Mouse (Mus musculus): ENCODE results near the gene Has3.
A peak's percentile ranks its signal among the peaks of the same experiment; 100 is the strongest.
"Not testable (repeated sequence)": the region's sequence is repeated elsewhere in the genome, so short reads cannot be mapped to it uniquely, and the experiment has no call there.

Has3 gene

GRCm38 (mm10) chr8:106887336-106888189 lies 17.5 kb downstream of the Has3 start:
- DNase-seq (ENCODE audit: low read depth), result peak; percentile 94

- DNase-seq (ENCODE audit: low read depth), result peak; percentile 61
Observed at GRCm38 (mm10) chr8:106888803-106889202, 18.8 kb downstream of the Has3 start.

- DNase-seq (ENCODE audit: low read depth), result peak; percentile 67
Observed at GRCm38 (mm10) chr8:106892210-106892805, 22.3 kb downstream of the Has3 start.

- DNase-seq (ENCODE audit: low read depth), result no peak
Observed at GRCm38 (mm10) chr8:106892806-106893451, 22.9 kb downstream of the Has3 start.

- peak; percentile 94 for DNase-seq (ENCODE audit: low read depth)
Observed at GRCm38 (mm10) chr8:106893481-106894156, 23.6 kb downstream of the Has3 start, which contains the start of gene Utp4. Gene Utp4, plus strand, starts transcription at chr8:106893636.

GRCm38 (mm10) chr8:106899473-106899872 lies 29.4 kb downstream of the Has3 start:
- no peak for DNase-seq (ENCODE audit: low read depth)

GRCm38 (mm10) chr8:106905727-106906480 lies 35.9 kb downstream of the Has3 start:
- peak; percentile 75 for DNase-seq (ENCODE audit: low read depth)

GRCm38 (mm10) chr8:106906635-106907034 lies 36.6 kb downstream of the Has3 start:
- DNase-seq (ENCODE audit: low read depth), result no peak

GRCm38 (mm10) chr8:106907450-106907849 lies 37.4 kb downstream of the Has3 start:
- DNase-seq (ENCODE audit: low read depth), result no peak

GRCm38 (mm10) chr8:106908291-106908690 lies 38.2 kb downstream of the Has3 start:
- DNase-seq (ENCODE audit: low read depth), result no peak

GRCm38 (mm10) chr8:106913631-106914030 lies 43.6 kb downstream of the Has3 start:
- no peak for DNase-seq (ENCODE audit: low read depth)

GRCm38 (mm10) chr8:106919721-106920394 lies 49.8 kb downstream of the Has3 start:
- no peak for DNase-seq (ENCODE audit: low read depth)

- no peak for DNase-seq (ENCODE audit: low read depth)
Observed at GRCm38 (mm10) chr8:106920395-106920741, 50.3 kb downstream of the Has3 start.

GRCm38 (mm10) chr8:106924057-106924456 lies 54.0 kb downstream of the Has3 start:
- DNase-seq (ENCODE audit: low read depth), result no peak

- DNase-seq (ENCODE audit: low read depth), result no peak
Observed at GRCm38 (mm10) chr8:106924904-106925349, 54.9 kb downstream of the Has3 start.

- DNase-seq (ENCODE audit: low read depth), result no peak
Observed at GRCm38 (mm10) chr8:106925446-106925845, 55.4 kb downstream of the Has3 start.

- DNase-seq (ENCODE audit: low read depth), result peak; percentile 75
Observed at GRCm38 (mm10) chr8:106927247-106927646, 57.2 kb downstream of the Has3 start.

- not testable (repeated sequence) for DNase-seq (ENCODE audit: low read depth)
Observed at GRCm38 (mm10) chr8:106928182-106928581, 58.1 kb downstream of the Has3 start.

GRCm38 (mm10) chr8:106929155-106929913 lies 59.3 kb downstream of the Has3 start:
- DNase-seq (ENCODE audit: low read depth), result no peak

GRCm38 (mm10) chr8:106929921-106930320 lies 59.9 kb downstream of the Has3 start:
- no peak for DNase-seq (ENCODE audit: low read depth)

Measured in induced T-regulatory cell, adult 2 months (primary cell).